Mouse (Mus musculus): ENCODE data around the gene Phlda3. TPM values are rescaled to one million over a fixed set of nuclear protein-coding genes. Genes with fewer than 3 reads are reported as not detected.

Gene Phlda3
- polyA plus RNA-seq (2012; fragmentation: generic; extraction: Trizol): 317 TPM

DNA sequence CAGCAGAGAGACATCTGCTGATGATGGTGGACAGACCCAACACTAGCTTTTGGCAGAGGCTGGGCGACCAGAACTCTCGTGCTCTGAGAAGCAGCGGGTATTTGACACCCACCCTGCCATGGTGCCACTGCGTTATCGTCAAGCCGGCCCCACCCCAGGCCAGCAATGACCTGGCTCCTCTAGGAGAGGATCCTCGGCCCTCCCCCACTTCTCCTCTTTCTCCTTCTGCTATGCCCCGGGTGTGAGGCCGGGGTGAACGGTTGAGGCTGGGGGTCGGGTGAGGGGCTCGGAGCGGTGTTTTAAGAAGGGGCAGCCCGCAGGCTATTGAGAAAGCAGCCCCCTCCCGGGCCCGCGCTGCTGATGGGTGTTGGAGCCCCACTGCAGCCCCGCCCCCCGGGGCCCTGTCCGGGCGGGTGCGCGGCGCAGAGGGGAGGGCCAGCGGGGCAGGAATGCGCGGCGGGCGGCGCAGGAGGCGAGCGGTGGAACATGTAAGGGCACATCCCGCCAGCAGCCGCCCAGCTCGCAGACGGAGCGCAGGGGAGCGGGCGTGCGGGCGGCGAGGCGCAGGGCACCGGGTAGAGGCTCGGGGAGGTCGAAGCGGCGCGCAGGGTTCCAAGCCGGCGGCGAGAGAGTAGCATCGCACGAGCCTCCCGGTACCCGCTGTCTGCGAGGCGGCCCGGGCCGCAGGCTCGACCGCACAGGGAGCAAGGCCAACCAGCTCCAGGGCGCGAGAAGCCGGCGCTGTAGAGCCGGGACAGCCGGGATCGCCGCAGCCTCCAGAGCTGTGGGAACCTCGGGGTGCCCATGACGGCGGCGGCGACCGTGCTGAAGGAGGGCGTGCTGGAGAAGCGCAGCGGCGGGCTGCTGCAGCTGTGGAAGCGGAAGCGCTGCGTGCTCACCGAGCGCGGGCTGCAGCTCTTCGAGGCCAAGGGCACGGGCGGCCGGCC is at the start of gene Phlda3:
TSS of gene Phlda3 (plus strand) at position 475 of the 947 bp plus-strand sequence.
- TF ChIP-seq TCF3 (IDR thresholded peaks at IDR 0.05; ENCODE audit: insufficient read length, low read depth) (no peak), POLR2A (IDR thresholded peaks at IDR 0.05; ENCODE audit: insufficient read length, low read depth) (peak; percentile 98), POLR2AphosphoS2 (IDR thresholded peaks at IDR 0.05; ENCODE audit: insufficient read length, low read depth) (peak; percentile 98), USF1 (IDR thresholded peaks at IDR 0.05; ENCODE audit: low read depth) (no peak), CEBPB (IDR thresholded peaks at IDR 0.05; ENCODE audit: insufficient read depth, poor library complexity, severe bottlenecking) (no peak), E2F4 (IDR thresholded peaks at IDR 0.05; ENCODE audit: insufficient read depth) (no peak), SRF (IDR thresholded peaks at IDR 0.05; ENCODE audit: control insufficient read depth, insufficient read length, low read depth) (no peak), MYOD1 (IDR thresholded peaks at IDR 0.05; ENCODE audit: control insufficient read depth in 1 of 3, insufficient read length in 2 of 3, low read depth in 2 of 3) (peak in 1 of 3 experiments; percentile 69), REST (IDR thresholded peaks at IDR 0.05; ENCODE audit: insufficient read depth, insufficient read length) (peak; percentile 43), TCF12 (IDR thresholded peaks at IDR 0.05; ENCODE audit: insufficient read depth, poor library complexity, severe bottlenecking) (no peak), MAX (IDR thresholded peaks at IDR 0.05; ENCODE audit: low read depth) (no peak), MYOG (IDR thresholded peaks at IDR 0.05; ENCODE audit: control insufficient read depth in 1 of 3, insufficient read depth in 1 of 3, insufficient read length in 2 of 3, low read depth in 2 of 3) (peak in 2 of 3 experiments; percentile 38 to 58)
- Histone ChIP-seq H3K79me2 (ENCODE audit: control insufficient read depth, insufficient read depth) (peaks cover 38% of the 10 kb centered on the region), H3K36me3 (ENCODE audit: control insufficient read depth, insufficient read depth) (peaks cover 21% of the 10 kb centered on the region), H3ac (ENCODE audit: control insufficient read depth, insufficient read length) (peak within 1 kb of the TSS; percentile 78), H3K27me3 (ENCODE audit: control insufficient read depth, insufficient read depth, insufficient read length) (no peaks in the 10 kb centered on the region), H3K4me2 (ENCODE audit: low read depth) (peak within 1 kb of the TSS; percentile 92), H3K4me3 (peak within 1 kb of the TSS; percentile 100)

- no peak overlapping the region for H3K4me3 ChIP-seq
- no peak for TF ChIP-seq REST (IDR thresholded peaks at IDR 0.05; ENCODE audit: insufficient read depth, insufficient read length)
- no peak for TF ChIP-seq USF1 (IDR thresholded peaks at IDR 0.05; ENCODE audit: low read depth)
- TF ChIP-seq SRF (IDR thresholded peaks at IDR 0.05; ENCODE audit: control insufficient read depth, insufficient read length, low read depth): no peak
- TF ChIP-seq POLR2A (IDR thresholded peaks at IDR 0.05; ENCODE audit: insufficient read length, low read depth): no peak
- TF ChIP-seq TCF12 (IDR thresholded peaks at IDR 0.05; ENCODE audit: insufficient read depth, poor library complexity, severe bottlenecking): no peak
- TF ChIP-seq TCF3 (IDR thresholded peaks at IDR 0.05; ENCODE audit: insufficient read length, low read depth): no peak
- no peak for TF ChIP-seq POLR2AphosphoS2 (IDR thresholded peaks at IDR 0.05; ENCODE audit: insufficient read length, low read depth)
- TF ChIP-seq MYOD1 (IDR thresholded peaks at IDR 0.05; ENCODE audit: control insufficient read depth in 1 of 3, insufficient read length in 2 of 3, low read depth in 2 of 3): no peak
- no peak for TF ChIP-seq CEBPB (IDR thresholded peaks at IDR 0.05; ENCODE audit: insufficient read depth, poor library complexity, severe bottlenecking)
- no peak for TF ChIP-seq MYOG (IDR thresholded peaks at IDR 0.05; ENCODE audit: control insufficient read depth in 1 of 3, insufficient read depth in 1 of 3, insufficient read length in 2 of 3, low read depth in 2 of 3)
- no peak for TF ChIP-seq MAX (IDR thresholded peaks at IDR 0.05; ENCODE audit: low read depth)
- no peak for TF ChIP-seq E2F4 (IDR thresholded peaks at IDR 0.05; ENCODE audit: insufficient read depth)
- H3K4me2 ChIP-seq (ENCODE audit: low read depth): peak overlapping the region; percentile 39
- H3K79me2 ChIP-seq (ENCODE audit: control insufficient read depth, insufficient read depth): no peaks in the 10 kb centered on the region
- no peaks in the 10 kb centered on the region for H3K27me3 ChIP-seq (ENCODE audit: control insufficient read depth, insufficient read depth, insufficient read length)
- H3ac ChIP-seq (ENCODE audit: control insufficient read depth, insufficient read length): no peak overlapping the region
- no peaks in the 10 kb centered on the region for H3K36me3 ChIP-seq (ENCODE audit: control insufficient read depth, insufficient read depth)
Observed at GRCm38 (mm10) chr1:135719486-135719885, 46.4 kb upstream of the Phlda3 start.

- H3K27me3 ChIP-seq (ENCODE audit: control insufficient read depth, insufficient read depth, insufficient read length): no peaks in the 10 kb centered on the region
- TF ChIP-seq MYOG (IDR thresholded peaks at IDR 0.05; ENCODE audit: control insufficient read depth in 1 of 3, insufficient read depth in 1 of 3, insufficient read length in 2 of 3, low read depth in 2 of 3): no peak
- no peak for TF ChIP-seq TCF12 (IDR thresholded peaks at IDR 0.05; ENCODE audit: insufficient read depth, poor library complexity, severe bottlenecking)
- no peak for TF ChIP-seq POLR2AphosphoS2 (IDR thresholded peaks at IDR 0.05; ENCODE audit: insufficient read length, low read depth)
- TF ChIP-seq E2F4 (IDR thresholded peaks at IDR 0.05; ENCODE audit: insufficient read depth): no peak
- TF ChIP-seq USF1 (IDR thresholded peaks at IDR 0.05; ENCODE audit: low read depth): no peak
- no peak for TF ChIP-seq MAX (IDR thresholded peaks at IDR 0.05; ENCODE audit: low read depth)
- TF ChIP-seq REST (IDR thresholded peaks at IDR 0.05; ENCODE audit: insufficient read depth, insufficient read length): no peak
- TF ChIP-seq TCF3 (IDR thresholded peaks at IDR 0.05; ENCODE audit: insufficient read length, low read depth): no peak
- TF ChIP-seq MYOD1 (IDR thresholded peaks at IDR 0.05; ENCODE audit: control insufficient read depth in 1 of 3, insufficient read length in 2 of 3, low read depth in 2 of 3): no peak
- TF ChIP-seq POLR2A (IDR thresholded peaks at IDR 0.05; ENCODE audit: insufficient read length, low read depth): no peak
- no peak for TF ChIP-seq CEBPB (IDR thresholded peaks at IDR 0.05; ENCODE audit: insufficient read depth, poor library complexity, severe bottlenecking)
- no peak for TF ChIP-seq SRF (IDR thresholded peaks at IDR 0.05; ENCODE audit: control insufficient read depth, insufficient read length, low read depth)
- no peak within 1 kb of the TSS for H3K4me3 ChIP-seq
- no peaks in the 10 kb centered on the region for H3K36me3 ChIP-seq (ENCODE audit: control insufficient read depth, insufficient read depth)
- H3K4me2 ChIP-seq (ENCODE audit: low read depth): peak within 1 kb of the TSS; percentile 39
- H3K79me2 ChIP-seq (ENCODE audit: control insufficient read depth, insufficient read depth): no peaks in the 10 kb centered on the region
- no peak within 1 kb of the TSS for H3ac ChIP-seq (ENCODE audit: control insufficient read depth, insufficient read length)
Observed at GRCm38 (mm10) chr1:135719983-135720382, 45.9 kb upstream of the Phlda3 start, which contains the start of gene Csrp1. Gene Csrp1 (plus strand): TSS chr1:135720061.

GRCm38 (mm10) chr1:135723016-135723415 is 42.9 kb upstream of the Phlda3 start:
- Histone ChIP-seq H3K4me2 (ENCODE audit: low read depth) (no peak overlapping the region), H3ac (ENCODE audit: control insufficient read depth, insufficient read length) (no peak overlapping the region), H3K79me2 (ENCODE audit: control insufficient read depth, insufficient read depth) (no peaks in the 10 kb centered on the region), H3K27me3 (ENCODE audit: control insufficient read depth, insufficient read depth, insufficient read length) (no peaks in the 10 kb centered on the region), H3K36me3 (ENCODE audit: control insufficient read depth, insufficient read depth) (no peaks in the 10 kb centered on the region), H3K4me3 (no peak overlapping the region)
- TF ChIP-seq POLR2A (IDR thresholded peaks at IDR 0.05; ENCODE audit: insufficient read length, low read depth) (no peak), REST (IDR thresholded peaks at IDR 0.05; ENCODE audit: insufficient read depth, insufficient read length) (no peak), MYOG (IDR thresholded peaks at IDR 0.05; ENCODE audit: control insufficient read depth in 1 of 3, insufficient read depth in 1 of 3, insufficient read length in 2 of 3, low read depth in 2 of 3) (no peak), TCF12 (IDR thresholded peaks at IDR 0.05; ENCODE audit: insufficient read depth, poor library complexity, severe bottlenecking) (no peak), MYOD1 (IDR thresholded peaks at IDR 0.05; ENCODE audit: control insufficient read depth in 1 of 3, insufficient read length in 2 of 3, low read depth in 2 of 3) (no peak), E2F4 (IDR thresholded peaks at IDR 0.05; ENCODE audit: insufficient read depth) (no peak), CEBPB (IDR thresholded peaks at IDR 0.05; ENCODE audit: insufficient read depth, poor library complexity, severe bottlenecking) (no peak), USF1 (IDR thresholded peaks at IDR 0.05; ENCODE audit: low read depth) (no peak), POLR2AphosphoS2 (IDR thresholded peaks at IDR 0.05; ENCODE audit: insufficient read length, low read depth) (no peak), TCF3 (IDR thresholded peaks at IDR 0.05; ENCODE audit: insufficient read length, low read depth) (no peak), SRF (IDR thresholded peaks at IDR 0.05; ENCODE audit: control insufficient read depth, insufficient read length, low read depth) (no peak)
